Mouse (Mus musculus) layer of hippocampus, postnatal 10 days (tissue): ENCODE measurements around the gene Elp6. TPM values are rescaled to one million over a fixed set of nuclear protein-coding genes. Genes with fewer than 3 reads are reported as not detected.

Experiments
- DNase-seq, 2 experiments: peaks; one replicate each; pipeline ENCODE4 v3.0.0; 2021; ENCODE audit warnings: low spot score in 2 of 2
- long read RNA-seq: library from polyadenylated mRNA; stranded (forward); transcript quantifications from one replicate; pipeline ENCODE4 v2.0.0, GENCODE M21; 2023
- total RNA-seq, 2 experiments: library from RNA; stranded (reverse); gene quantifications; 2 replicates each; pipeline ENCODE4 v1.2.3; 2021

Gene Elp6
- 10 to 100 TPM; 11.9 to 14.1 TPM for total RNA-seq
- long read RNA-seq, transcript Elp6-205 (7 exons, 1,304 nt): major isoform, 16 of 21 reads
- long read RNA-seq, partial matches to known transcripts: 0 of 21 reads
- long read RNA-seq, other reads (novel, unspliced or antisense): 5 of 21 reads

GRCm38 (mm10) chr9:110304969-110305651 lies at the start of gene Elp6:
Elp6 (plus strand) TSS chr9:110305173.
- peak; percentile 90 to 91 for DNase-seq

GRCm38 (mm10) chr9:110255407-110256019 lies 49.5 kb upstream of the Elp6 start:
- peak; percentile 39 to 54 for DNase-seq

- no peak for DNase-seq
Measured at GRCm38 (mm10) chr9:110258646-110259045, 46.3 kb upstream of the Elp6 start.

GRCm38 (mm10) chr9:110259118-110259517 lies 45.9 kb upstream of the Elp6 start:
- no peak for DNase-seq

GRCm38 (mm10) chr9:110263181-110263580 lies 41.8 kb upstream of the Elp6 start:
- DNase-seq: no peak

- no peak for DNase-seq
Measured at GRCm38 (mm10) chr9:110264991-110265390, 40.0 kb upstream of the Elp6 start.

- DNase-seq: no peak
Measured at GRCm38 (mm10) chr9:110268416-110268815, 36.6 kb upstream of the Elp6 start.

GRCm38 (mm10) chr9:110272330-110272729 lies 32.6 kb upstream of the Elp6 start:
- DNase-seq: no peak

- DNase-seq: no peak
Measured at GRCm38 (mm10) chr9:110273507-110273906, 31.5 kb upstream of the Elp6 start.

- no peak for DNase-seq
Measured at GRCm38 (mm10) chr9:110275882-110276281, 29.1 kb upstream of the Elp6 start.

GRCm38 (mm10) chr9:110277431-110277881 lies 27.5 kb upstream of the Elp6 start:
- peak; percentile 64 to 77 for DNase-seq

GRCm38 (mm10) chr9:110284075-110284697 lies 20.8 kb upstream of the Elp6 start:
- DNase-seq: no peak

GRCm38 (mm10) chr9:110287321-110287924 lies 17.6 kb upstream of the Elp6 start:
- DNase-seq: peak; percentile 55 to 64

GRCm38 (mm10) chr9:110293254-110293718 lies 11.7 kb upstream of the Elp6 start:
- DNase-seq: peak; percentile 46 to 61

- no peak for DNase-seq
Measured at GRCm38 (mm10) chr9:110293873-110294415, 11.0 kb upstream of the Elp6 start.

GRCm38 (mm10) chr9:110294786-110295185 lies 10.2 kb upstream of the Elp6 start:
- no peak for DNase-seq

- DNase-seq: peak; percentile 91
Measured at GRCm38 (mm10) chr9:110296867-110297627, 7.9 kb upstream of the Elp6 start.

- no peak for DNase-seq
Measured at GRCm38 (mm10) chr9:110304516-110304915, 457 bp upstream of the Elp6 start.

- DNase-seq: no peak
Measured at GRCm38 (mm10) chr9:110306371-110306770, 1.4 kb downstream of the Elp6 start.

GRCm38 (mm10) chr9:110314706-110315105 lies 9.7 kb downstream of the Elp6 start:
- DNase-seq: peak in 1 of 2 experiments; percentile 26
